Mouse (Mus musculus): ENCODE data around the gene Ccdc38. TPM values are rescaled to one million over a fixed set of nuclear protein-coding genes. Genes with fewer than 3 reads are reported as not detected.
"Not testable (repeated sequence)": the region's sequence is repeated elsewhere in the genome, so short reads cannot be mapped to it uniquely, and the experiment has no call there.

Ccdc38 gene
- total RNA-seq, 1 experiment from 2014 or later = 0.55 TPM

- no peak for ATAC-seq (replicated peaks; ENCODE audit: low read depth, poor library complexity, severe bottlenecking)
Measured at GRCm38 (mm10) chr10:93547741-93548270, 7.4 kb downstream of the Ccdc38 start.

GRCm38 (mm10) chr10:93548991-93549390 is 8.6 kb downstream of the Ccdc38 start:
- peak; percentile 99 for ATAC-seq (replicated peaks; ENCODE audit: low read depth, poor library complexity, severe bottlenecking)

GRCm38 (mm10) chr10:93549821-93550220 is 9.4 kb downstream of the Ccdc38 start:
- ATAC-seq (replicated peaks; ENCODE audit: low read depth, poor library complexity, severe bottlenecking) = no peak

GRCm38 (mm10) chr10:93552596-93552995 is 12.2 kb downstream of the Ccdc38 start:
- no peak for ATAC-seq (replicated peaks; ENCODE audit: low read depth, poor library complexity, severe bottlenecking)

GRCm38 (mm10) chr10:93557971-93558370 is 17.5 kb downstream of the Ccdc38 start:
- ATAC-seq (replicated peaks; ENCODE audit: low read depth, poor library complexity, severe bottlenecking) = not testable (repeated sequence)

- no peak for ATAC-seq (replicated peaks; ENCODE audit: low read depth, poor library complexity, severe bottlenecking)
Measured at GRCm38 (mm10) chr10:93559786-93560185, 19.4 kb downstream of the Ccdc38 start.

GRCm38 (mm10) chr10:93564518-93565090 is 24.2 kb downstream of the Ccdc38 start:
- ATAC-seq (replicated peaks; ENCODE audit: low read depth, poor library complexity, severe bottlenecking) = peak; percentile 85

- no peak for ATAC-seq (replicated peaks; ENCODE audit: low read depth, poor library complexity, severe bottlenecking)
Measured at GRCm38 (mm10) chr10:93567066-93567465, 26.6 kb downstream of the Ccdc38 start.

- ATAC-seq (replicated peaks; ENCODE audit: low read depth, poor library complexity, severe bottlenecking) = no peak
Measured at GRCm38 (mm10) chr10:93567841-93568566, 27.6 kb downstream of the Ccdc38 start.

- ATAC-seq (replicated peaks; ENCODE audit: low read depth, poor library complexity, severe bottlenecking) = no peak
Measured at GRCm38 (mm10) chr10:93568671-93569070, 28.2 kb downstream of the Ccdc38 start.

GRCm38 (mm10) chr10:93572209-93572608 is 31.8 kb downstream of the Ccdc38 start:
- no peak for ATAC-seq (replicated peaks; ENCODE audit: low read depth, poor library complexity, severe bottlenecking)

- no peak for ATAC-seq (replicated peaks; ENCODE audit: low read depth, poor library complexity, severe bottlenecking)
Measured at GRCm38 (mm10) chr10:93574966-93575365, 34.5 kb downstream of the Ccdc38 start.

GRCm38 (mm10) chr10:93575960-93576359 is 35.5 kb downstream of the Ccdc38 start:
- peak; percentile 52; the same call in 1 of the 2 replicates for ATAC-seq (replicated peaks; ENCODE audit: low read depth, poor library complexity, severe bottlenecking)

GRCm38 (mm10) chr10:93577271-93577886 is 36.9 kb downstream of the Ccdc38 start:
- peak; percentile 79 for ATAC-seq (replicated peaks; ENCODE audit: low read depth, poor library complexity, severe bottlenecking)

GRCm38 (mm10) chr10:93588796-93589195 is 48.4 kb downstream of the Ccdc38 start:
- ATAC-seq (replicated peaks; ENCODE audit: low read depth, poor library complexity, severe bottlenecking) = no peak

- peak; percentile 84 for ATAC-seq (replicated peaks; ENCODE audit: low read depth, poor library complexity, severe bottlenecking)
Measured at GRCm38 (mm10) chr10:93589281-93589848, 48.9 kb downstream of the Ccdc38 start, which contains the start of gene Snrpf. Gene Snrpf (minus strand): TSS chr10:93589706.

GRCm38 (mm10) chr10:93592456-93592855 is 52.0 kb downstream of the Ccdc38 start:
- ATAC-seq (replicated peaks; ENCODE audit: low read depth, poor library complexity, severe bottlenecking) = no peak

GRCm38 (mm10) chr10:93594022-93594482 is 53.6 kb downstream of the Ccdc38 start:
- peak; percentile 81 for ATAC-seq (replicated peaks; ENCODE audit: low read depth, poor library complexity, severe bottlenecking)

GRCm38 (mm10) chr10:93595831-93596230 is 55.4 kb downstream of the Ccdc38 start:
- ATAC-seq (replicated peaks; ENCODE audit: low read depth, poor library complexity, severe bottlenecking) = no peak

GRCm38 (mm10) chr10:93596641-93597040 is 56.2 kb downstream of the Ccdc38 start:
- no peak for ATAC-seq (replicated peaks; ENCODE audit: low read depth, poor library complexity, severe bottlenecking)
